Mouse (Mus musculus) embryo, embryonic 9.5 days (tissue): ENCODE data around the gene Clca4a.
"Not testable (repeated sequence)": the region's sequence is repeated elsewhere in the genome, so short reads cannot be mapped to it uniquely, and the experiment has no call there.

Source experiments
- DNase-seq: peaks from one replicate; pipeline ENCODE4 v3.0.0-alpha.2; 2017; ENCODE audit errors: extremely low spot score

Gene Clca4a

GRCm38 (mm10) chr3:144974945-144975344, at the start of gene Clca4a:
Gene Clca4a, minus strand, starts transcription at chr3:144975045.
- no peak for DNase-seq

GRCm38 (mm10) chr3:145017807-145018206, 43.0 kb upstream of the Clca4a start:
- DNase-seq: no peak

GRCm38 (mm10) chr3:145004422-145004821, 29.6 kb upstream of the Clca4a start:
- DNase-seq: no peak

GRCm38 (mm10) chr3:145000912-145001311, 26.1 kb upstream of the Clca4a start:
- DNase-seq: no peak

- DNase-seq: no peak
Measured at GRCm38 (mm10) chr3:144993055-144993454, 18.2 kb upstream of the Clca4a start.

- no peak for DNase-seq
Measured at GRCm38 (mm10) chr3:144992618-144993017, 17.8 kb upstream of the Clca4a start.

- DNase-seq: no peak
Measured at GRCm38 (mm10) chr3:144985890-144986289, 11.0 kb upstream of the Clca4a start.

- no peak for DNase-seq
Measured at GRCm38 (mm10) chr3:144980551-144980950, 5.7 kb upstream of the Clca4a start.

GRCm38 (mm10) chr3:144977631-144978030, 2.8 kb upstream of the Clca4a start:
- no peak for DNase-seq

- DNase-seq: no peak
Measured at GRCm38 (mm10) chr3:144976091-144976490, 1.2 kb upstream of the Clca4a start.

GRCm38 (mm10) chr3:144971553-144972270, 3.1 kb downstream of the Clca4a start:
- peak; percentile 6 for DNase-seq

- no peak for DNase-seq
Measured at GRCm38 (mm10) chr3:144969755-144970154, 5.1 kb downstream of the Clca4a start.

- DNase-seq: no peak
Measured at GRCm38 (mm10) chr3:144966074-144966473, 8.8 kb downstream of the Clca4a start.

GRCm38 (mm10) chr3:144950829-144951228, 24.0 kb downstream of the Clca4a start:
- DNase-seq: no peak

GRCm38 (mm10) chr3:144947376-144947775, 27.5 kb downstream of the Clca4a start:
- DNase-seq: not testable (repeated sequence)

- DNase-seq: not testable (repeated sequence)
Measured at GRCm38 (mm10) chr3:144933625-144934024, 41.2 kb downstream of the Clca4a start.

GRCm38 (mm10) chr3:144933011-144933491, 41.8 kb downstream of the Clca4a start:
- no peak for DNase-seq

GRCm38 (mm10) chr3:144932335-144932734, 42.5 kb downstream of the Clca4a start, which contains the start of gene Clca4b:
Gene Clca4b, minus strand, starts transcription at chr3:144932529.
- DNase-seq: no peak

- DNase-seq: no peak
Measured at GRCm38 (mm10) chr3:144914014-144914413, 60.8 kb downstream of the Clca4a start.
